Mouse (Mus musculus) MEL (cell line): ENCODE results near the gene Lrtm2. TPM values are rescaled to one million over a fixed set of nuclear protein-coding genes. Genes with fewer than 3 reads are reported as not detected.
A peak's percentile ranks its signal among the peaks of the same experiment; 100 is the strongest.

Experiments used
- DNase-seq: peaks from one replicate; pipeline ENCODE4 v3.0.0; 2011; ENCODE audit warnings: low read depth, low spot score
- H3K27ac ChIP-seq: 2 replicates; pipeline ENCODE4 v1.5.1; 2012; ENCODE audit warnings: low read depth, mild to moderate bottlenecking, control low read depth, low read length, moderate library complexity; ENCODE audit not compliant: control insufficient read depth
- H3K27me3 ChIP-seq, 2 experiments: fragments of 150-350 bp in 1 of 2; sonication (generic) in 1 of 2; 2 replicates each; pipeline ENCODE4 v1.6.1; 2012; ENCODE audit warnings: low read length in 2 of 2, mild to moderate bottlenecking in 2 of 2, improper control_type of control experiment in 1 of 2, moderate library complexity in 1 of 2; ENCODE audit not compliant: insufficient read depth in 2 of 2, control insufficient read depth in 1 of 2
- H3K36me3 ChIP-seq, 2 experiments: 2 replicates each; pipeline ENCODE4 v1.6.1; 2012 to 2014; ENCODE audit warnings: low read length in 2 of 2, improper control_type of control experiment in 1 of 2, inconsistent platforms in 1 of 2, mild to moderate bottlenecking in 1 of 2; ENCODE audit not compliant: insufficient read depth in 2 of 2, control insufficient read depth in 1 of 2
- H3K4me1 ChIP-seq, 2 experiments: fragments of 150-350 bp in 1 of 2; sonication (generic) in 1 of 2; 2 replicates each; pipeline ENCODE4 v1.6.1; 2012; ENCODE audit warnings: low read length in 2 of 2, improper control_type of control experiment in 1 of 2, mild to moderate bottlenecking in 1 of 2; ENCODE audit not compliant: insufficient read depth in 2 of 2, control insufficient read depth in 1 of 2
- H3K4me3 ChIP-seq, 2 experiments: fragments of 150-350 bp in 1 of 2; sonication (generic) in 1 of 2; 2 replicates each; pipeline ENCODE4 v1.5.1; 2012; ENCODE audit warnings: low read depth in 2 of 2, low read length in 2 of 2, mild to moderate bottlenecking in 2 of 2, moderate library complexity in 2 of 2, control low read depth in 1 of 2, improper control_type of control experiment in 1 of 2; ENCODE audit not compliant: control insufficient read depth in 1 of 2, insufficient read depth in 1 of 2
- H3K79me2 ChIP-seq: 2 replicates; pipeline ENCODE4 v1.6.1; 2012; ENCODE audit warnings: mild to moderate bottlenecking, low read length, moderate library complexity; ENCODE audit not compliant: control insufficient read depth, poor library complexity, insufficient read depth
- H3K9ac ChIP-seq: 2 replicates; pipeline ENCODE4 v1.6.1; 2012; ENCODE audit warnings: low read depth, mild to moderate bottlenecking, control low read depth, low read length, moderate library complexity; ENCODE audit not compliant: control insufficient read depth, poor library complexity, severe bottlenecking
- H3K9me3 ChIP-seq: fragments of 150-350 bp; sonication (generic); replicated peaks from 2 replicates; pipeline ENCODE4 v1.6.1; 2012; ENCODE audit warnings: mild to moderate bottlenecking, low read length, improper control_type of control experiment, moderate library complexity; ENCODE audit not compliant: insufficient read depth
- BHLHE40 ChIP-seq: IDR thresholded peaks from 2 replicates; pipeline ENCODE4 v1.6.1; 2012; ENCODE audit warnings: low read depth, mild to moderate bottlenecking, inconsistent platforms, low read length, improper control_type of control experiment, borderline replicate concordance
- CHD1 ChIP-seq: IDR thresholded peaks from 2 replicates; pipeline ENCODE4 v1.6.1; 2012; ENCODE audit warnings: low read depth, mild to moderate bottlenecking, inconsistent platforms, low read length, improper control_type of control experiment
- CHD2 ChIP-seq: IDR thresholded peaks from 2 replicates; pipeline ENCODE4 v1.6.1; 2011; ENCODE audit warnings: low read length, improper control_type of control experiment
- CTCF ChIP-seq, 3 experiments: IDR thresholded peaks in 2 of 3; conservative IDR thresholded peaks in 1 of 3; 2 replicates each; pipeline ENCODE4 v1.5.1; 2011 to 2012; ENCODE audit warnings: low read length in 3 of 3, low read depth in 2 of 3, mild to moderate bottlenecking in 2 of 3, improper control_type of control experiment in 1 of 3, inconsistent platforms in 1 of 3, mixed read lengths in 1 of 3, moderate library complexity in 1 of 3; ENCODE audit not compliant: control insufficient read depth in 1 of 3, insufficient read depth in 1 of 3, poor library complexity in 1 of 3, severe bottlenecking in 1 of 3
- E2F4 ChIP-seq: IDR thresholded peaks from 2 replicates; pipeline ENCODE4 v1.6.1; 2011; ENCODE audit warnings: low read depth, low read length, improper control_type of control experiment, borderline replicate concordance
- ELF1 ChIP-seq: IDR thresholded peaks from 2 replicates; pipeline ENCODE4 v1.6.1; 2014; ENCODE audit warnings: low read depth, mild to moderate bottlenecking, inconsistent platforms, low read length, improper control_type of control experiment, moderate library complexity
- EP300 ChIP-seq, 2 experiments: IDR thresholded peaks; 2 replicates each; pipeline ENCODE4 v1.6.1; 2011; ENCODE audit warnings: improper control_type of control experiment in 2 of 2, low read length in 2 of 2, low read depth in 1 of 2, mild to moderate bottlenecking in 1 of 2
- ETS1 ChIP-seq: IDR thresholded peaks from 2 replicates; pipeline ENCODE4 v1.6.1; 2012; ENCODE audit warnings: low read depth, mild to moderate bottlenecking, inconsistent platforms, low read length, improper control_type of control experiment, moderate library complexity
- GABPA ChIP-seq: IDR thresholded peaks from 2 replicates; pipeline ENCODE4 v1.6.1; 2012; ENCODE audit warnings: low read depth, mild to moderate bottlenecking, inconsistent platforms, low read length, improper control_type of control experiment, moderate library complexity
- HCFC1 ChIP-seq: IDR thresholded peaks from 2 replicates; pipeline ENCODE4 v1.6.1; 2012; ENCODE audit warnings: low read depth, mild to moderate bottlenecking, inconsistent platforms, low read length, improper control_type of control experiment, moderate library complexity
- KAT2A ChIP-seq: conservative IDR thresholded peaks from 2 replicates; pipeline ENCODE4 v1.6.1; 2012; ENCODE audit warnings: low read depth, low read length, improper control_type of control experiment, inconsistent platforms
- MAX ChIP-seq: IDR thresholded peaks from 2 replicates; pipeline ENCODE4 v1.6.1; 2011; ENCODE audit warnings: low read length, improper control_type of control experiment
- MAZ ChIP-seq: IDR thresholded peaks from 2 replicates; pipeline ENCODE4 v1.6.1; 2012; ENCODE audit warnings: low read depth, mild to moderate bottlenecking, inconsistent platforms, low read length, improper control_type of control experiment
- MEF2A ChIP-seq: IDR thresholded peaks from 2 replicates; pipeline ENCODE4 v1.6.1; 2014; ENCODE audit warnings: low read depth, mild to moderate bottlenecking, inconsistent platforms, low read length, improper control_type of control experiment; ENCODE audit not compliant: poor library complexity, insufficient replicate concordance, severe bottlenecking; ENCODE audit errors: extremely low read depth
- MYC ChIP-seq: IDR thresholded peaks from 2 replicates; pipeline ENCODE4 v1.6.1; 2011; ENCODE audit warnings: low read depth, mild to moderate bottlenecking, low read length, improper control_type of control experiment, moderate library complexity
- POLR2A ChIP-seq, 2 experiments: IDR thresholded peaks; 2 replicates each; pipeline ENCODE4 v1.6.1; 2011 to 2012; ENCODE audit warnings: low read length in 2 of 2, mild to moderate bottlenecking in 2 of 2, control low read depth in 1 of 2, improper control_type of control experiment in 1 of 2, low read depth in 1 of 2, moderate library complexity in 1 of 2; ENCODE audit not compliant: control insufficient read depth in 1 of 2, insufficient read depth in 1 of 2, poor library complexity in 1 of 2
- POLR2AphosphoS2 ChIP-seq: IDR thresholded peaks from 2 replicates; pipeline ENCODE4 v1.6.1; 2011; ENCODE audit warnings: low read length, improper control_type of control experiment
- RAD21 ChIP-seq: IDR thresholded peaks from 2 replicates; pipeline ENCODE4 v1.6.1; 2011; ENCODE audit warnings: mild to moderate bottlenecking, low read depth, low read length, improper control_type of control experiment
- SIN3A ChIP-seq: IDR thresholded peaks from 2 replicates; pipeline ENCODE4 v1.6.1; 2012; ENCODE audit warnings: low read length, improper control_type of control experiment, inconsistent platforms
- SMC3 ChIP-seq: IDR thresholded peaks from 2 replicates; pipeline ENCODE4 v1.6.1; 2011; ENCODE audit warnings: low read depth, low read length, improper control_type of control experiment
- TAL1 ChIP-seq: IDR thresholded peaks from 2 replicates; pipeline ENCODE4 v1.6.1; 2012; ENCODE audit warnings: mild to moderate bottlenecking, inconsistent platforms, low read length, moderate library complexity, mixed read lengths
- UBTF ChIP-seq: IDR thresholded peaks from 2 replicates; pipeline ENCODE4 v1.6.1; 2012; ENCODE audit warnings: low read depth, mild to moderate bottlenecking, inconsistent platforms, low read length, improper control_type of control experiment, moderate library complexity, borderline replicate concordance; ENCODE audit not compliant: insufficient read depth
- USF2 ChIP-seq, 2 experiments: IDR thresholded peaks; 2 replicates each; pipeline ENCODE4 v1.6.1; 2011 to 2012; ENCODE audit warnings: improper control_type of control experiment in 2 of 2, low read length in 2 of 2, borderline replicate concordance in 1 of 2, inconsistent platforms in 1 of 2, low read depth in 1 of 2, mild to moderate bottlenecking in 1 of 2; ENCODE audit not compliant: insufficient read depth in 1 of 2
- ZC3H11A ChIP-seq: IDR thresholded peaks from 2 replicates; pipeline ENCODE4 v1.6.1; 2012; ENCODE audit warnings: low read depth, mild to moderate bottlenecking, inconsistent platforms, low read length, improper control_type of control experiment
- ZKSCAN1 ChIP-seq: IDR thresholded peaks from 2 replicates; pipeline ENCODE4 v1.6.1; 2012; ENCODE audit warnings: low read depth, mild to moderate bottlenecking, inconsistent platforms, low read length, improper control_type of control experiment, moderate library complexity
- polyA plus RNA-seq, 2 experiments: library from polyadenylated mRNA; stranded (reverse) in 1 of 2; unstranded in 1 of 2; fragments of >175 nt in 1 of 2; fragments of >200 nt in 1 of 2; gene quantifications; 2 replicates each; pipeline versions ENCODE4 v1.2.1 to v1.2.4; 2012; ENCODE audit warnings: low replicate concordance in 2 of 2, low read depth in 1 of 2; ENCODE audit not compliant: insufficient read length in 2 of 2, insufficient read depth in 1 of 2, missing spikeins in 1 of 2
- total RNA-seq: library from RNA; depleted of rRNA; stranded (reverse); fragments of 300-350 nt; gene quantifications from 2 replicates; pipeline ENCODE4 v1.2.3, GENCODE M21; 2012

Lrtm2 gene
- total and polyA plus RNA-seq, 3 experiments, result not detected

GRCm38 (mm10) chr6:119341409-119341808 is 10.8 kb upstream of the Lrtm2 start:
- H3K9me3 ChIP-seq, result no peaks in the 10 kb centered on the region
- H3K4me3 ChIP-seq, result no peak overlapping the region
- H3K27ac ChIP-seq, result no peak overlapping the region
- H3K9ac ChIP-seq, result no peak overlapping the region
- H3K79me2 ChIP-seq, result no peaks in the 10 kb centered on the region
- peak; percentile 55 for DNase-seq
- peaks cover 0 to 6% of the 10 kb centered on the region in 2 experiments; a peak in 2 of 4 replicates for H3K4me1 ChIP-seq
- no peak for TF ChIP-seq MAZ
- no peak for TF ChIP-seq EP300 (IDR thresholded peaks at IDR 0.05; ENCODE audit: low read depth in 1 of 2, low read length in 2 of 2)
- no peak for TF ChIP-seq GABPA
- no peak for TF ChIP-seq MAX
- TF ChIP-seq ZC3H11A, result no peak
- TF ChIP-seq POLR2A (IDR thresholded peaks at IDR 0.05; ENCODE audit: control insufficient read depth in 1 of 2, insufficient read depth in 1 of 2, low read depth in 1 of 2, low read length in 2 of 2, poor library complexity in 1 of 2), result no peak
- TF ChIP-seq USF2 (IDR thresholded peaks at IDR 0.05; ENCODE audit: borderline replicate concordance in 1 of 2, insufficient read depth in 1 of 2, low read depth in 1 of 2, low read length in 2 of 2), result no peak
- TF ChIP-seq HCFC1, result peak; percentile 96
- TF ChIP-seq TAL1, result no peak
- no peak for TF ChIP-seq MEF2A
- TF ChIP-seq RAD21, result no peak
- TF ChIP-seq CHD1, result no peak
- TF ChIP-seq SIN3A, result peak; percentile 75
- TF ChIP-seq MYC, result no peak
- no peak for TF ChIP-seq ELF1
- no peak for TF ChIP-seq ZKSCAN1
- TF ChIP-seq UBTF, result no peak
- no peak for TF ChIP-seq SMC3
- no peak for TF ChIP-seq ETS1
- no peak for TF ChIP-seq CTCF (IDR thresholded peaks at IDR 0.05 in 2 of 3, conservative IDR thresholded peaks at IDR 0.05 in 1 of 3; ENCODE audit: control insufficient read depth in 1 of 3, insufficient read depth in 1 of 3, low read depth in 2 of 3, low read length in 3 of 3, poor library complexity in 1 of 3, severe bottlenecking in 1 of 3)
- no peak for TF ChIP-seq E2F4
- no peak for TF ChIP-seq CHD2
- peak; percentile 74 for TF ChIP-seq KAT2A
- TF ChIP-seq BHLHE40, result no peak
- no peak for TF ChIP-seq POLR2AphosphoS2
- H3K36me3 ChIP-seq, result peaks cover 0 to 2% of the 10 kb centered on the region in 2 experiments; a peak in 1 of 4 replicates
- H3K27me3 ChIP-seq, result no peaks in the 10 kb centered on the region
